Mouse (Mus musculus) lung, adult 2 months (tissue): ENCODE measurements at regions not wholly inside any gene's neighbourhood (a gene's known extent, or its start where the extent isn't known, plus 50 kb on each side); places are given as distances from the start of the nearest gene placed in this dataset.

Experiments
- CTCF ChIP-seq: fragments of 200-500 bp; IDR thresholded peaks from 2 replicates; pipeline ENCODE4 v1.5.1; 2011; ENCODE audit warnings: mild to moderate bottlenecking, low read length, control low read depth; ENCODE audit not compliant: insufficient read depth
- POLR2A ChIP-seq: fragments of 200-500 bp; IDR thresholded peaks from 2 replicates; pipeline ENCODE4 v1.6.1; 2011; ENCODE audit warnings: low read depth, mild to moderate bottlenecking, control low read depth, low read length, borderline replicate concordance; ENCODE audit errors: extremely low read depth

- no peak for TF ChIP-seq CTCF
- no peak for TF ChIP-seq POLR2A
These were observed 360.4 kb upstream of the Cited2 start for GRCm38 (mm10) chr10:17362643-17363042.
